Mouse (Mus musculus) neutrophil, adult 5-6 weeks (primary cell): ENCODE results near the gene Kcnk3. TPM values are rescaled to one million over a fixed set of nuclear protein-coding genes. Genes with fewer than 3 reads are reported as not detected.
A peak's percentile ranks its signal among the peaks of the same experiment; 100 is the strongest.

ENCODE experiments used
- ATAC-seq: fragments of 151-379, 151-347 bp; 2 replicates; pipeline ENCODE4 v1.8.0; 2017; ENCODE audit warnings: mild to moderate bottlenecking, moderate TSS enrichment; ENCODE audit not compliant: insufficient number of reproducible peaks, poor library complexity, low FRiP score, severe bottlenecking; ENCODE audit errors: extremely low read depth
- total RNA-seq: library from RNA; stranded (forward); fragments of 200-1000 nt; gene quantifications from 2 replicates; pipeline ENCODE4 v1.2.3, GENCODE M21; 2017

Gene Kcnk3
- total RNA-seq, 1 experiment from 2014 or later, result not detected

- no peak for ATAC-seq
These were observed 36.3 kb downstream of the Kcnk3 start for GRCm38 (mm10) chr5:30624311-30624710.

DNA sequence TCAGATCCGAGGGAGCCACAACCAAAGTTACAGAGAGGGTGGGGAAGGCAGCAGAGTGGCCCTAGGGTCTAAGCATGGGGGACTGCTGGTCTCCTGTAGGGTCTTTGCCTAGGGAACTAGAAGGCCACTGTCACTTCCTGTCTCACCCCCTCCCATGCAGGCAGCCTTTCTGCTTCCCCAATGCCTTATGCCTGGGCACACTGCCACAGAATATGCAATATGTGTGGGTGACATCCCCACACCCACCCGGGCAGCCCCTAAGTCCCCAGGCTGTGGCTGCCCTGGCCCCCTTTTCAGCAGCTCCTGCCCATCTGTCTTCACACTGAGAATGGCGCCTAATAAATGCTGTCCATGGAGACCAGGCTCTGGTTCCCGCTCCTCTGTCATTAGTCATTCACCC lies 36.9 kb downstream of the Kcnk3 start:
- no peak for ATAC-seq

- no peak for ATAC-seq
These were observed 37.4 kb downstream of the Kcnk3 start for GRCm38 (mm10) chr5:30625379-30625778.

GRCm38 (mm10) chr5:30626331-30627105 lies 38.5 kb downstream of the Kcnk3 start:
- ATAC-seq, result no peak

GRCm38 (mm10) chr5:30628511-30628910 lies 40.5 kb downstream of the Kcnk3 start:
- no peak for ATAC-seq

DNA sequence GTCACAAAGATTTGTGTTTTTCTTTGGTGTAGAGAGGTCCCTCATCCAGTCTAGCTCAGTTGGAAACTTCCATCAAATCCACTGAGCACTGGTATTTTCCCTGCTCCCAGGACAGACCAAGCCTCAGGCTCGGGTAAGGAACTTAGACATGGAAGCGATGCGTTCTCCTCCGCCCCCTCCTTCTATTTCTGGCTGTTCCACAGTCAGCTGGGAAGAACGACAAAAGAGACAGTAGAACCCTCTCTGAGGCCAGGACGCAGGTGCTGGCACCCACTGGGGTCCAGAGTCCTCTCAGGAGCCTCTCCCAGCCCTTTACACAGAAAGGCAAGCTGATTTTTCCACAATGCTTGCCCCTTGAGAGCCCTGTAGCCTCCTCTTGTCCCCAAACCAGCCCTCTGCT lies 42.4 kb downstream of the Kcnk3 start:
- ATAC-seq, result no peak

- ATAC-seq, result no peak
These were observed 44.2 kb downstream of the Kcnk3 start for GRCm38 (mm10) chr5:30632134-30632533.

DNA sequence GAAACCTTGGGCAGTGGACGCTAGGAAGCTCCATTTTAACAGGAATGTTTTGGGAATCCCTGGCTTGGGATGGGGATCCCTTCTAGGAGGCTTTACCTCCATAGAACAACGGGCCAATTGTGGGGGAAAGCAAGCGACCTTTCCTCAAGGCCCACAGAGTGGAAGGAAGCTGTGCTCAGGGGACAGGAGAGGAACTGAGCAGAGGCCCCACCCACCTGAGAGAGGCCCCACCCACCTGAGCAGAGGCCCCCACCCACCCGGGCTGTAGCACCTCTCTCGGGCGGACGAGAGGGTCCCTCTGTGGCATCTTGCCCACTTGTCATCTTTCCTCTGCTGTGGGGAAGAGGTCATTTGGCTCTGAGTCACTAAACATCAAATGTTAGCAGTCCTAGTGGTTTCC lies 49.0 kb downstream of the Kcnk3 start:
- ATAC-seq, result no peak

DNA sequence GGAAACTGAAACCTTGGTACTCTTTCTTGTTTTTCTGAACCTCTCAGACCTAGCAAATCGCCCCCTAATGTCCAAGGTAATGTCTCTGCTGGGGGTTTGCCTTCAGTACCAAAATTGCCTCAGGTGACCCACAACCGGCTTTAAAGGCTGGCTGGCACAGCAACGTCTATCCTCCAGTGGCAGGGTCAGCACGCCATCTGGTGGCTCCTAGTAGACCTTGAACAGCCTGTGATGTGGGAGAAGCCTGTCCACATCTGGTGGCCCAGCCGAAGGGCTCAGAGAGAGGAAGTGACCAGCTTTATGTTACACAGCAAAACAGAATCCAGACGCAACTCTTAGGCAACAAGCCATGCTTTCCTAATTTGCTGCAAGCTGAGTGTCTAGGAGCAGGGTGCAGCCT lies 50.1 kb downstream of the Kcnk3 start:
- peak; percentile 86 for ATAC-seq

- ATAC-seq, result no peak
These were observed 55.7 kb downstream of the Kcnk3 start for GRCm38 (mm10) chr5:30643477-30644179.

- no peak for ATAC-seq
These were observed 58.1 kb downstream of the Kcnk3 start for GRCm38 (mm10) chr5:30646036-30646435.

DNA sequence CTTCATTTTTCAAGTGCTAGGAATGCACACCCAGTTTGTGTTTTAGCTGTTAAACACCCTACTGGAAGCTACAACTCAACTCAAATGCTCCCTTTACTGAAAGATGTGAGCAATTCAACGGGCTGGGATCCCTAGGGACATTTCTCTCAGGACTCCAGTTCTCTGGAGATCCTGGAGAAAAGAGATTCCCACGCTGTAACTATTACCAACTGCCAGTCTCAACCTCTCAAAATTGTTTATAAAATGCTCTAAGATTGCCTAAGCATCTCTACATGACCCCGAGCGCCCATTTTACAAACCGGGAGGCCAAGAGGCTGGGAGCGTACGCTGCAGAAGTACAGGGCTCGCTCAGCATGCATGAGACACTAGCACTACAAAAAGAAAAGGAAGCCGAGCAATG lies 59.4 kb downstream of the Kcnk3 start:
- ATAC-seq, result no peak

DNA sequence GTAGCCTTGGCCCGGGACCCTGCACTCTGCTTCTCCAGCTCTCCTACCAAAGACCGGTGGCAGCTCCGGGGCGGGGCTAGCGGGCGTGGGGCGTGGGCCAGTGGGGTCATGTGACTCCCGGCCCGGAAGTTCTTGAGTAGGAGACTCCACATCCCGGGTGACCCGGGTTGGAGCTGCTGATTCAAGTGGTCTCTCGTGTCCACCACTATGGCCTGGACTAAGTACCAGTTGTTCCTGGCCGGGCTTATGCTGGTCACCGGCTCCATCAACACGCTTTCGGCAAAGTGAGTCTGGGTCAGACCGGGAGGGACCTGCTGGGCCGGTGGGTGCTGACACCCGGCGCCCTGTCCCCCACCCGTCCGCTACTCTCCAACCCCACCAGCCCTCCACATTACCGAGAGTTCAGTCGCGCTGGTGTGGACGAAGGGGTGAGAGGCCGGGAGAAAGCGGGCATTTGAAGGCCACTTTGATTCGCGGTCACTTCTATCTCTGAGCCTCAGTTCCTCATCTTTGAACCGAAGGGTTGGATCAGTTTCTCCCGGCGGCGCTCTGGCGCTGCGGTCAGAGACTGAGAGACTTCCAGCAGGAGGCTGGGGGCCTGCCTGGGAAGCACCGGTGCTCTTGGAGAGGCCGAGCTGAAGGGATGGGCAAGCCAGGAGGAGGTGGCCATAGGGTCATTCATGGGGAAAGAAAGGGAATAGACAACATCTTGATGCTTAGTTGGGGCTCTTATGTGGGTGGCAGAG lies 60.0 kb downstream of the Kcnk3 start, which contains the start of gene Slc35f6:
Slc35f6 (plus strand) TSS at position 119 of the 746 bp plus-strand sequence.
- peak; percentile 79 for ATAC-seq

DNA sequence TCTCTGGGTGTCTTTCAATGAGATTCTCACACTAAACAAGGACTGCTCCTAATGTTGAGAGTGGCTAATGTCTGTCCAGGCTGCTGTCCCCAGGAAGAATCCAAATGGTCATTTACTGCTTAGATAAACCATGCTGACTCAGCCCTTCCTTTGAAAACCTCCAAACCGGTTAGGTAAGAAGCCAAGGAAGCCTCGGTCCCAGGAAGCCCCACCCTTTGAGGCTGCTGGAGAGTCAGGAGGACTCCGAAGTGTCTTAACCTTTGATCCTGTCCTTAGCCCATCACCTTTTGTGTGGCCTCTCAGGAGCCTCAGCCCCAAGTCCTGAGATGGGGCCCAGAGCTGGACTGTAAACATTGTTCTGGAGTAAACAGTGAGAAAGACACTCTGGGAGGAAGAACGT lies 61.6 kb downstream of the Kcnk3 start:
- no peak for ATAC-seq

GRCm38 (mm10) chr5:30650756-30651155 lies 62.8 kb downstream of the Kcnk3 start:
- ATAC-seq, result peak; percentile 36

GRCm38 (mm10) chr5:30651554-30651953 lies 63.6 kb downstream of the Kcnk3 start:
- no peak for ATAC-seq

DNA sequence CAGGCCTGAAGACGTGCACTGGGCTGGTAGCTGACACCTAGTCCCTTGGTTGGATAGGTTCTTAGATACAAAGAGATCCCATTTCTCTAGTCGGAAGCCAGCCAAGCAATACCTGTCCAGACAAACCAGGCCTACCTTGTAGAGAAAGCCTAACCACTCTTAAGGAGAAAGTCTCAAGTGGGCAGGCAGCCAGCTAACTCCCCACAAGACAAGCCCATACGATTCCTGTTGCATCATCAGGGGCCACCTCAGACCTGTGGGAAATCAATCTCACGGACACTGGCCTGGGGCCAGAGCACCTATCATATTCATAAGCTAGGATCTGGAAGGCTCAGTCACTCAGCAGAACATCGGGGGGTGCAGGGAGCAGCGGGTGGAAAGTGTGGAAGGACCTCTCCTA lies 65.3 kb downstream of the Kcnk3 start:
- ATAC-seq, result no peak

GRCm38 (mm10) chr5:30655042-30655441 lies 67.1 kb downstream of the Kcnk3 start:
- no peak for ATAC-seq

- ATAC-seq, result no peak
These were observed 67.7 kb downstream of the Kcnk3 start for GRCm38 (mm10) chr5:30655526-30656195.
